Mouse (Mus musculus) megakaryocyte, adult 5-6 weeks (primary cell): ENCODE results near the gene Tas2r121. TPM values are rescaled to one million over a fixed set of nuclear protein-coding genes. Genes with fewer than 3 reads are reported as not detected.
"Not testable (repeated sequence)": the region's sequence is repeated elsewhere in the genome, so short reads cannot be mapped to it uniquely, and the experiment has no call there.

Source experiments
- ATAC-seq: 2 replicates; pipeline ENCODE4 v1.8.0; 2016; ENCODE audit warnings: mild to moderate bottlenecking, inconsistent platforms; ENCODE audit not compliant: poor library complexity, severe bottlenecking
- total RNA-seq, 2 experiments: library from RNA; stranded (forward) in 1 of 2; stranded (reverse) in 1 of 2; fragments of 153-499, 151-499 nt in 1 of 2; fragments of 221-1000, 200-1000 nt in 1 of 2; gene quantifications; 2 replicates each; pipeline versions ENCODE4 v1.2.3 to v1.2.4; 2015 to 2017

Tas2r121 gene
- total RNA-seq (2015) (not detected in 2 replicates), total RNA-seq (2017) (not detected in 2 replicates)

DNA sequence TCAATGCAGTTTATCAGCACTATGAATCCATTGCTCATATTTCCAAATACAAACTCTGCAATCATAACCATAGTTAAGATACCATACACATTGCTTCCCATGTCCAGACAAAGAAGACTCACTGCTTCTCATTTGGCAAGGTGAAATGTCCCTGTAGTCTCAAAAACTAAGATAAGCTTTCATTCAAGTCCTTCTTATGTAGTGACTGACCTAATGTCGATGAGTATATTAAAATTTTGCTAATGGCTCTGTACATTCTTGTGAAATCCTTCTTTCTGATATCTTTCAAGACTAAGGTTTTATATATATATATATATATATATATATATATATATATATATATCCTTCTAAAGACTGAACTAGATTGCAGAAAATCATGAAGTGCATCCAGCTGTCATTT is at the start of gene Tas2r121:
Gene Tas2r121 (minus strand): TSS at position 101 of the 400 bp plus-strand sequence.
- no peak for ATAC-seq

DNA sequence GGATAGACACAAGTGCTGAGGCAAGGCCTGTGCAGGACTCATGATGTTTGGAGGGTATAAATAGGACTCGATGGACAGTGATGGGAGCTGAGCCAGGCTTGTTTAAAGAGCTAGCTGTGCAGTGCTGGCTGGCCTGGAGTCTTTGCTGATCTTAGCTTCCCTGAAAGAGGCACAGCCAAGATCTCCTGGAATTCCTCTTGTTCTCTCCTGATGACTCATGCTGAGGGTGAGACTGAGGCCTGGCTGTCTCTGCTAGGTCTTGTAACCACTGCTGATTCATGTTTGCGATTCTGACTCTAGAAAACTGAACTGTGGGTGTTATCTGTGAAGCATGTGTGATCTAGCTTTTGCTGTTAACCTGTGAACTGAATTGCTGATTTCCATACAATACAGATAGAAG is 49.4 kb upstream of the Tas2r121 start:
- no peak for ATAC-seq

DNA sequence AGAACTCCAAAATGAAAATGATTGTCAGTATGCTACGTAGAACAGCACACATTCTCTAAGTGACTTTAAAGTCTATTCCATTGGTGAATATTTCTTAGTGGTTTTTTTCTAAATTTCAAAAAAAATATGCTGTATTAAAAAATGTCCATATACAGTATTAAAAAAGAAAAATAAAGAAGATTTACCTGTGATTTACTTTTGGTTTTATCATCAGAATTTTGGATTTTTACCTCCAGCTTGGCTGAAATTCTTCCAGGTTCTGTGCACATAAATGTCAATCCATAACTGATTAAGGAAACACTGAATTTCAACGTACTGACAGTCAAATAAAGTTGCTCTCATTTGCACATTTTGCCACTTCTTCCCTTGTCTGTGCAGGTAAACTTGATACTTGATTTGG is 37.1 kb upstream of the Tas2r121 start, which contains the start of gene Tas2r115:
Gene Tas2r115 (minus strand): TSS at position 101 of the 400 bp plus-strand sequence.
- no peak for ATAC-seq

DNA sequence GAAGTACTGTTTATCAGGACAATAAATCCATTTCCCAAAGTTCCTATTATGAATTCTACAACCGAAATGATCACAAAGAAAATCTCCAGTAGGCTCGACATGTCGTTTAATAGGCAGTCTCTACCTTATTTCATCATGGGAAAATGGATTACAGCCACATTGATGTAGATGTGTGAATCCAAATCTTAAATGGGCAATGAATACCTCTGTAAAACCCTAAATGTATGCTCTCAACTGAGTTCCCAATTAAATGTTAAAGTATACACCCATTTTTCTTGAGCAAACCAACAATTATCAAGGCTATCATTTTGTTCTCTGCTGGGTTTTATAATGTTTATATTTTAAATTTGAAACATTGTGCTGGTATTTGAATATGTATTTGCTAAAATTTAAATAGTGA is 11.0 kb upstream of the Tas2r121 start, which contains the start of gene Tas2r122:
Gene Tas2r122 (minus strand): TSS at position 101 of the 400 bp plus-strand sequence.
- ATAC-seq: no peak

DNA sequence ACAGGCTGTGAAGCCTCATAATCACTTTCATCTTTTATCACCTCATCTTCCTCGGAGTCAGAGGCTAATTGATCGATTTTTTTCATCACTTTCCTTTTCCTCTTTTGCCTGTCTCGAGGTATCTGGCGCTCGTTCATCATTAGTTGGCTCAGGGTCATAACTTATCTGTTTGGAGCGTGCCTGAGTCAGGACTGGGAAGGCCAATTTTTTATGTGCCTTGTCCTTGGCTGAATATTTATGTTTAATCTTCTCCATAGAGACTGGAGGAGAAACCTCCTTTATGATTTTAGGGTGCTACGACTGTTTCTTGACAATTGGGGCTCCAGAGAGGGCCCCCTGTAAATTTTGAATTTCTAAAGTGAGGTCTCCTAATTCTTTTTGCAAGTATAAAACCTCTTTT is 9.2 kb downstream of the Tas2r121 start:
- not testable (repeated sequence) for ATAC-seq

DNA sequence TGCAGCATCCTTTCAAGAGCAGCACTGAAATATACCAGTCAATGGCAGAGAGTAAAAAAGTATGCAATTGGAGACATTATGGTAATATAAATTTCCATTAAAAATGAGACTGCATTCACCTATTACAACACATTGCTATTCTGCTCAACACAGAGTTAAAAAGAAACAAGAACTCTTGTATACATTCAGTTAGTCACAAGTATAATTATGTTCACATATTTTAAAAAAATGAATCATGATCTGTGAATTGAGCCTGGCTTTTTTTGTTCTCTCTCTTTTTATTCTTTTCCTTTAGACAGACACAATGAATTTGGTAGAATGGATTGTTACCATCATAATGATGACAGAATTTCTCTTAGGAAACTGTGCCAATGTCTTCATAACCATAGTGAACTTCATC is 44.2 kb downstream of the Tas2r121 start, which contains the start of gene Tas2r120:
Gene Tas2r120 (plus strand): TSS at position 301 of the 400 bp plus-strand sequence.
- ATAC-seq: no peak

DNA sequence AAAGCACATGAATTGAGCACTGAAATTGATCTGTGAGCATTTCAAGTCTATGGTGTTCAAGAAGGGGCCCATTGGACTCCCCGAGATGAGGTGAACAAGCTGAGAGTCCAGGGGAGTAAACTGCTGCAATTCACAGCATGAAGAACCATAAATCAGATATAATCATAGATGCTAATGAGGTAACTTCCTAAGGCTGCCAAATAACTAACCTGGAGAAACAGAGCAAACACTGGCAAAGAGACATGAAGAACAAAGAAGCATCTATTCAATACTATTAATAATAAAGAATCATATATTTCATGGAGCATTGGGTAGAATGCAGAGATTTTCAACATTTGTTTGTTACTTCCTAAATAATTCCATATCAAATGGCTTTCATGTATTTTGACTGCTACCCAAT is 49.4 kb downstream of the Tas2r121 start, which contains the start of gene A630073D07Rik:
Gene A630073D07Rik (minus strand): TSS at position 101 of the 400 bp plus-strand sequence.
- ATAC-seq: no peak

Other genes with a start within 250 kb of the Tas2r121 start
- gene Prh1, start 131.2 kb downstream of the Tas2r121 start, total RNA-seq (2015): not detected in 2 replicates
- not detected in 2 replicates for gene Prh1, start 131.2 kb downstream of the Tas2r121 start, total RNA-seq (2017)
- not detected in 2 replicates for gene Prp2, start 105.1 kb downstream of the Tas2r121 start, total RNA-seq (2015)
- gene Prp2, start 105.1 kb downstream of the Tas2r121 start, total RNA-seq (2017): not detected in 2 replicates
- not detected in 2 replicates for gene A630073D07Rik, start 49.5 kb downstream of the Tas2r121 start, total RNA-seq (2015)
- not detected in 2 replicates for gene A630073D07Rik, start 49.5 kb downstream of the Tas2r121 start, total RNA-seq (2017)
- not detected in 2 replicates for gene Tas2r120, start 44.1 kb downstream of the Tas2r121 start, total RNA-seq (2015)
- gene Tas2r120, start 44.1 kb downstream of the Tas2r121 start, total RNA-seq (2017): not detected in 2 replicates
- not detected in 2 replicates for gene Tas2r122, start 10.9 kb upstream of the Tas2r121 start, total RNA-seq (2015)
- not detected in 2 replicates for gene Tas2r122, start 10.9 kb upstream of the Tas2r121 start, total RNA-seq (2017)
- gene Tas2r115, start 37.0 kb upstream of the Tas2r121 start, total RNA-seq (2015): not detected in 2 replicates
- gene Tas2r115, start 37.0 kb upstream of the Tas2r121 start, total RNA-seq (2017): not detected in 2 replicates
- not detected in 2 replicates for gene Tas2r124, start 53.7 kb upstream of the Tas2r121 start, total RNA-seq (2015)
- gene Tas2r124, start 53.7 kb upstream of the Tas2r121 start, total RNA-seq (2017): not detected in 2 replicates
- not detected in 2 replicates for gene Tas2r102, start 61.1 kb upstream of the Tas2r121 start, total RNA-seq (2015)
- gene Tas2r102, start 61.1 kb upstream of the Tas2r121 start, total RNA-seq (2017): not detected in 2 replicates
- gene Tas2r136, start 77.2 kb upstream of the Tas2r121 start, total RNA-seq (2015): not detected in 2 replicates
- not detected in 2 replicates for gene Tas2r136, start 77.2 kb upstream of the Tas2r121 start, total RNA-seq (2017)
- gene Tas2r117, start 101.8 kb upstream of the Tas2r121 start, total RNA-seq (2015): not detected in 2 replicates
- gene Tas2r117, start 101.8 kb upstream of the Tas2r121 start, total RNA-seq (2017): not detected in 2 replicates
- gene Tas2r123, start 146.1 kb upstream of the Tas2r121 start, total RNA-seq (2015): not detected in 2 replicates
- not detected in 2 replicates for gene Tas2r123, start 146.1 kb upstream of the Tas2r121 start, total RNA-seq (2017)
- gene Tas2r116, start 154.4 kb upstream of the Tas2r121 start, total RNA-seq (2015): not detected in 2 replicates
- gene Tas2r116, start 154.4 kb upstream of the Tas2r121 start, total RNA-seq (2017): not detected in 2 replicates
- gene Tas2r110, start 167.0 kb upstream of the Tas2r121 start, total RNA-seq (2015): not detected in 2 replicates
- gene Tas2r110, start 167.0 kb upstream of the Tas2r121 start, total RNA-seq (2017): not detected in 2 replicates
- not detected in 2 replicates for gene Tas2r113, start 192.0 kb upstream of the Tas2r121 start, total RNA-seq (2015)
- not detected in 2 replicates for gene Tas2r113, start 192.0 kb upstream of the Tas2r121 start, total RNA-seq (2017)
- not detected in 2 replicates for gene Tas2r125, start 208.6 kb upstream of the Tas2r121 start, total RNA-seq (2015)
- gene Tas2r125, start 208.6 kb upstream of the Tas2r121 start, total RNA-seq (2017): not detected in 2 replicates